Mouse (Mus musculus): Measurements from ENCODE around the gene Gm8764. TPM values are rescaled to one million over a fixed set of nuclear protein-coding genes. Genes with fewer than 3 reads are reported as not detected.
"Not testable (repeated sequence)": the region's sequence is repeated elsewhere in the genome, so short reads cannot be mapped to it uniquely, and the experiment has no call there.

Gene Gm8764
- polyA plus RNA-seq (2015; fragmentation: Nextera tagmentation; extraction: Ambion mirVana), result not detected in 2 replicates

GRCm38 (mm10) chr10:104159706-104160105, at the start of gene Gm8764:
TSS of gene Gm8764 (plus strand) at chr10:104160006.
- not testable (repeated sequence) for H3K9me3 ChIP-seq; H3K27ac ChIP-seq; H3K9ac ChIP-seq; H3K27me3 ChIP-seq; H3K36me3 ChIP-seq; H3K4me1 ChIP-seq; H3K4me2 ChIP-seq; ATAC-seq (ENCODE audit: insufficient number of reproducible peaks, low FRiP score, low TSS enrichment, low read depth); H3K4me3 ChIP-seq
- WGBS, result no CpG with 5 or more reads among the region's 3 CpGs

GRCm38 (mm10) chr10:104110044-104110443, 49.8 kb upstream of the Gm8764 start:
- no peaks in the 10 kb centered on the region for H3K27me3 ChIP-seq
- H3K9ac ChIP-seq, result no peak overlapping the region
- no peaks in the 10 kb centered on the region for H3K36me3 ChIP-seq
- no peaks in the 10 kb centered on the region for H3K4me1 ChIP-seq
- no peak for ATAC-seq (ENCODE audit: insufficient number of reproducible peaks, low FRiP score, low TSS enrichment, low read depth)
- no peak overlapping the region for H3K4me3 ChIP-seq
- H3K4me2 ChIP-seq, result no peak overlapping the region
- no peaks in the 10 kb centered on the region for H3K9me3 ChIP-seq
- 62% methylated on average over 3 of the region's 3 CpGs for WGBS
- no peak overlapping the region for H3K27ac ChIP-seq

DNA sequence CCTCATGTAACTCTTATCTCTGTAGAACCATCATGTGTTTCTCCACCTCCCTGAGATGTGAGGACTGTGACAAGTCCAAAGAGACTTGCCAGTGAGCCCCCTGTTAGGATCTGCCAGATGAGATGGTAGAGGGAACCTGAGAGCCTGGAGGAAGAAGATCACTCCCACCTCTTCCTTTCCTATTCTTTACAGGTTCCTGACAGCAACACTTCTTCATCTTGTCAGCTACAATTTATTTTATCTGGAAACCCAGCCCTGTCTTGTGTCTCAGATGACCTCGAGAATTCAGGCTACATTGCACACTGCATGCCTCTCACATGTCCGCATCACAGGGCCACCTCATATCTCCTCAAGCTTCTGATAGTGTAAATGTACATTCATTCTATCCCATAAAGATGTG, 41.5 kb upstream of the Gm8764 start:
- Histone ChIP-seq H3K27ac (no peak overlapping the region), H3K36me3 (no peaks in the 10 kb centered on the region), H3K4me1 (no peaks in the 10 kb centered on the region), H3K4me2 (no peak overlapping the region), H3K27me3 (no peaks in the 10 kb centered on the region), H3K9ac (no peak overlapping the region), H3K9me3 (no peaks in the 10 kb centered on the region), H3K4me3 (no peak overlapping the region)
- no peak for ATAC-seq (ENCODE audit: insufficient number of reproducible peaks, low FRiP score, low TSS enrichment, low read depth)
- WGBS, result 71% methylated on average over 2 of the region's 2 CpGs

DNA sequence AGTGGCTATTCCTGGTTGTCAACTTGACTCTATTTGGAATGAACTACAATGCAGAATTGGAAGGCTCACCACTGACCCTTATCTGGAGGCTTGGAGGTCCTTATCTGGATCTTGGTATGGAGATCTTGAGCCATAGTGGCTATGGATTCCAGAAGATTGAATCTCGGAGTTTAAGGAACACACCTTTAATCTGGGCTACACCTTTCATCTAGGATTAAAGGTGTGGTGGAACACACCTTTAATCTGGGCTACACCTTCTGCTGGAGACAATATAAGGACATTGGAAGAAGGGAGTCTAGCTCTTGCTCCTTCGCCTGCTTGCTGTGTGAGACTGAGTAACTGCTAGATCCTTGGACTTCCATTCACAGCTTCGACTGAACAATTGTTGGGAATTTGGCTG, 17.1 kb upstream of the Gm8764 start, which contains the start of gene Gm21293:
TSS of gene Gm21293 (plus strand) at position 301 of the 400 bp plus-strand sequence.
- not testable (repeated sequence) for H3K4me2 ChIP-seq; H3K36me3 ChIP-seq; H3K4me3 ChIP-seq; H3K9ac ChIP-seq; ATAC-seq (ENCODE audit: insufficient number of reproducible peaks, low FRiP score, low TSS enrichment, low read depth); H3K9me3 ChIP-seq; H3K4me1 ChIP-seq; H3K27ac ChIP-seq; H3K27me3 ChIP-seq
- WGBS, result no CpG with 5 or more reads among the region's 3 CpGs

GRCm38 (mm10) chr10:104151197-104151596, 8.6 kb upstream of the Gm8764 start, which contains the start of gene Gm6763:
TSS of gene Gm6763 (plus strand) at chr10:104151497.
- not testable (repeated sequence) for H3K4me1 ChIP-seq; H3K9me3 ChIP-seq; ATAC-seq (ENCODE audit: insufficient number of reproducible peaks, low FRiP score, low TSS enrichment, low read depth); H3K27ac ChIP-seq; H3K4me3 ChIP-seq; H3K27me3 ChIP-seq; H3K4me2 ChIP-seq; H3K36me3 ChIP-seq; H3K9ac ChIP-seq
- no CpG with 5 or more reads among the region's 3 CpGs for whole genome bisulfite sequencing

- not testable (repeated sequence) for H3K27ac ChIP-seq; ATAC-seq (ENCODE audit: insufficient number of reproducible peaks, low FRiP score, low TSS enrichment, low read depth); H3K4me2 ChIP-seq; H3K9ac ChIP-seq; H3K4me3 ChIP-seq; H3K4me1 ChIP-seq; H3K36me3 ChIP-seq; H3K27me3 ChIP-seq; H3K9me3 ChIP-seq
- WGBS, result no CpG with 5 or more reads among the region's 3 CpGs
Observed at GRCm38 (mm10) chr10:104168215-104168614, 8.4 kb downstream of the Gm8764 start, which contains the start of gene Gm21304. TSS of gene Gm21304 (plus strand) at chr10:104168515.

DNA sequence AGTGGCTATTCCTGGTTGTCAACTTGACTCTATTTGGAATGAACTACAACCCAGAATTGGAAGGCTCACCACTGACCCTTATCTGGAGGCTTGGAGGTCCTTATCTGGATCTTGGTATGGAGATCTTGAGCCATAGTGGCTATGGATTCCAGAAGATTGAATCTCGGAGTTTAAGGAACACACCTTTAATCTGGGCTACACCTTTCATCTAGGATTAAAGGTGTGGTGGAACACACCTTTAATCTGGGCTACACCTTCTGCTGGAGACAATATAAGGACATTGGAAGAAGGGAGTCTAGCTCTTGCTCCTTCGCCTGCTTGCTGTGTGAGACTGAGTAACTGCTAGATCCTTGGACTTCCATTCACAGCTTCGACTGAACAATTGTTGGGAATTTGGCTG, 16.9 kb downstream of the Gm8764 start, which contains the start of gene Gm21312:
TSS of gene Gm21312 (plus strand) at position 301 of the 400 bp plus-strand sequence.
- H3K4me2 ChIP-seq; H3K27me3 ChIP-seq; H3K9me3 ChIP-seq; H3K4me1 ChIP-seq; H3K9ac ChIP-seq; H3K27ac ChIP-seq; H3K4me3 ChIP-seq; ATAC-seq (ENCODE audit: insufficient number of reproducible peaks, low FRiP score, low TSS enrichment, low read depth); H3K36me3 ChIP-seq: not testable (repeated sequence)
- WGBS, result no CpG with 5 or more reads among the region's 3 CpGs

- not testable (repeated sequence) for H3K27ac ChIP-seq; ATAC-seq (ENCODE audit: insufficient number of reproducible peaks, low FRiP score, low TSS enrichment, low read depth); H3K36me3 ChIP-seq; H3K9ac ChIP-seq; H3K27me3 ChIP-seq; H3K4me1 ChIP-seq; H3K4me2 ChIP-seq; H3K4me3 ChIP-seq; H3K9me3 ChIP-seq
- WGBS, result no CpG with 5 or more reads among the region's 3 CpGs
Observed at GRCm38 (mm10) chr10:104185233-104185632, 25.4 kb downstream of the Gm8764 start, which contains the start of gene Gm20765. TSS of gene Gm20765 (plus strand) at chr10:104185533.

DNA sequence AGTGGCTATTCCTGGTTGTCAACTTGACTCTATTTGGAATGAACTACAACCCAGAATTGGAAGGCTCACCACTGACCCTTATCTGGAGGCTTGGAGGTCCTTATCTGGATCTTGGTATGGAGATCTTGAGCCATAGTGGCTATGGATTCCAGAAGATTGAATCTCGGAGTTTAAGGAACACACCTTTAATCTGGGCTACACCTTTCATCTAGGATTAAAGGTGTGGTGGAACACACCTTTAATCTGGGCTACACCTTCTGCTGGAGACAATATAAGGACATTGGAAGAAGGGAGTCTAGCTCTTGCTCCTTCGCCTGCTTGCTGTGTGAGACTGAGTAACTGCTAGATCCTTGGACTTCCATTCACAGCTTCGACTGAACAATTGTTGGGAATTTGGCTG, 33.9 kb downstream of the Gm8764 start, which contains the start of gene Gm4340:
TSS of gene Gm4340 (plus strand) at position 301 of the 400 bp plus-strand sequence.
- H3K4me1 ChIP-seq; H3K4me2 ChIP-seq; H3K27me3 ChIP-seq; ATAC-seq (ENCODE audit: insufficient number of reproducible peaks, low FRiP score, low TSS enrichment, low read depth); H3K9me3 ChIP-seq; H3K9ac ChIP-seq; H3K36me3 ChIP-seq; H3K27ac ChIP-seq; H3K4me3 ChIP-seq: not testable (repeated sequence)
- WGBS, result no CpG with 5 or more reads among the region's 3 CpGs

- 87% methylated on average over 1 of the region's 1 CpGs for WGBS
- H3K9me3 ChIP-seq, result no peaks in the 10 kb centered on the region
- H3K4me2 ChIP-seq, result no peak overlapping the region
- H3K27me3 ChIP-seq, result no peaks in the 10 kb centered on the region
- H3K4me3 ChIP-seq, result no peak overlapping the region
- H3K4me1 ChIP-seq, result no peaks in the 10 kb centered on the region
- H3K27ac ChIP-seq, result no peak overlapping the region
- no peak overlapping the region for H3K9ac ChIP-seq
- no peaks in the 10 kb centered on the region for H3K36me3 ChIP-seq
- ATAC-seq (ENCODE audit: insufficient number of reproducible peaks, low FRiP score, low TSS enrichment, low read depth), result no peak
Observed at GRCm38 (mm10) chr10:104209655-104210054, 49.8 kb downstream of the Gm8764 start.

GRCm38 (mm10) chr10:104210268-104210990, 50.6 kb downstream of the Gm8764 start:
- H3K27me3 ChIP-seq, result no peaks in the 10 kb centered on the region
- no peaks in the 10 kb centered on the region for H3K4me1 ChIP-seq
- no peak overlapping the region for H3K4me2 ChIP-seq
- no peak overlapping the region for H3K9ac ChIP-seq
- H3K4me3 ChIP-seq, result no peak overlapping the region
- no peak for ATAC-seq (ENCODE audit: insufficient number of reproducible peaks, low FRiP score, low TSS enrichment, low read depth)
- H3K27ac ChIP-seq, result no peak overlapping the region
- no peaks in the 10 kb centered on the region for H3K36me3 ChIP-seq
- 59% methylated on average over 3 of the region's 3 CpGs for WGBS
- H3K9me3 ChIP-seq, result no peaks in the 10 kb centered on the region
